Mouse (Mus musculus) layer of hippocampus, postnatal 36 days (tissue): ENCODE data around the gene Prl7a2. TPM values are rescaled to one million over a fixed set of nuclear protein-coding genes. Genes with fewer than 3 reads are reported as not detected.

Source experiments
- DNase-seq, 2 experiments: peaks; one replicate each; pipeline ENCODE4 v3.0.0; 2022
- total RNA-seq, 2 experiments: library from RNA; stranded (reverse); gene quantifications; 2 replicates each; pipeline ENCODE4 v1.2.3; 2021

Gene Prl7a2
- not detected for total RNA-seq

DNA sequence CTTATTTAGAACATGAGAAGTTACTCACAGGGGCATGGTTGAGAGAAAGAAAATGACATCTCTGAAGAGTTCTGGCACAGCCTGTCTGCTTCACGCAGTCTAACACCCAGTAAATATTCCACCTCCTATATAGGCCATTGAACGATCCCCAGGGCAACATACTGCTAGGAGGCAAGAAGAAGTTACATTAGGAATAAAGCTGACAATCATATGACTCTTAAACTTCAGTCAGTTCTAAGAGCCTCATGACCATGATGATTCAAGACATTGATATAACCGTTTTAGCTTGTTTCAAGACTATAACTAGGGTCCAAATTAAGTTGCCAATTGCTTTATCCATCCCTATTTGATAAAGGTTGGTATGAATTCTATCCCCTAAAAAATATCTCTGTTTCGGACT, at the start of gene Prl7a2:
Prl7a2 (minus strand) TSS at position 101 of the 400 bp plus-strand sequence.
- DNase-seq = no peak

DNA sequence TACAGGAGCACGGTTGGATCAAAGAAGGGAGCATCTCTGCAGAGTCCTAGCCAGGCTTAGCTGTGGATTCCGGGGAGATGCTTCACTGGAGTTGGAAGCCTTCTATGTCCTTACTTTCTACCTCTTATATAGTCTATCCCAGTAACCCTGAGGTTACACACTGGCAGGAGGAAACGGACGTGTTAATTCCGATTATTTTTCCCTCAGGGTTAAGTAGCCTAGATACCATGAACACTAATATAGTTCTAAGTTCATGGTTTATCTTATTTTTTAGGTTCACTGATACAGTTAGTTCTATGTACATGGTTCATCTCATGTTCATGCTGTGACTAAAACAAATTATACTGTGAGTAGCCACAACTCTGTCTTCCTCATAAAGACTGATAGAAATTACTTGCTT, 48.8 kb upstream of the Prl7a2 start, which contains the start of gene Prl7d1:
Prl7d1 (minus strand) TSS at position 101 of the 400 bp plus-strand sequence.
- DNase-seq = no peak

DNA sequence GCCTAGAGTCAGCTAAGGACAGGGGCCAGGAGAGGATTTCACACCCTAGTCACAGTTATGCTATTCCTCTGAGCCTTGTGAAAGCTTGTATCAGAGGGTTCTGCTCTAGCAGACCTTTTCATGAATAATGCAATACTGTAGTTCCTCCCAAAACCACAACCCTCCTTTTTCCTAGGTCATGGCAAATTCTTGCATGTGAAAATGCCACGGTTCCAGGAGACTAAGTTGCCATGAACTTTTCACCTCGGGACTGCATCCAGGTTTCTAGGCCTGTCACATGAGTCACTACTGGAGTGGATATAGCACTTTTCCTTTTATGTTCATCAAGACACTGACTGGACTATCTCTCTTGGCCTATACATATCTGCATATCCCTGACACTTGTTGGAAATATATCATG, 38.7 kb upstream of the Prl7a2 start:
- no peak for DNase-seq

DNA sequence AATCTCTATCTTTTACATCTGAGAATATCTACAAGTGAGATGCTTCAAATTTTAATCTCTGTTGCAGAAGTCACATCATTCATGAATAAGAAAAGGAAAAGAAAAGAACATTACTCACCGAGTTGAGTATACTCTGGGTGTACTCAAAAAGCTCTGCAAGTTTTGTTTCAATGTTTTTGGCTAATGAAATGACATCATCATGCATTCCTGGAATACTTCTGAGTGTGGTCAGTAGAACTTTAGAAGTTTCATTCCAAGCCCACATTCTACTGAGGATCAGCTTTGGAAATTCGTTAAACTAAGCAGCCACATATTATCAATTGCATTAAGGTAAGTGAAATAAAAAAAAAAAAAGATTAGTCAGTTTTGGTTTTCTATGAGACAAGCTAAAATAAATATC, 7.1 kb downstream of the Prl7a2 start:
- no peak for DNase-seq

DNA sequence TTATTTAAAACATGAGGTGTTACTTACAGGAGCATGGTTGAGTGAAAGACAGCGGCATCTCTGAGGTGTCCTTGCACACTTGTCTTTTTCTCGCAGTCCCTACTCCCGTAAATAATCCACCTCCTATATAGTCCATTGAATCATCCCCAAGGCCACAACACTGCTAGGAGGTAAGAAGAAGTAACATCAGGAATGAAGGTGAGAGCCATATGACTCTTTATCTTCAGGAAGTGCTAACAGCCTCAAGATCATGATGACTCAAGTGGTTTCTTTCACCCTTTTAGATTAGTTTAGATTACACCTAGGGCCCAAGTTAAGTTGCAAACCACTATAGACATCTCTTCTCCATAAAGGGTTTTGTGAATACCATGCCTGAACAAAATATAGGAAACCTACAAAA, 25.4 kb downstream of the Prl7a2 start, which contains the start of gene Prl7a1:
Prl7a1 (minus strand) TSS at position 101 of the 400 bp plus-strand sequence.
- no peak for DNase-seq

DNA sequence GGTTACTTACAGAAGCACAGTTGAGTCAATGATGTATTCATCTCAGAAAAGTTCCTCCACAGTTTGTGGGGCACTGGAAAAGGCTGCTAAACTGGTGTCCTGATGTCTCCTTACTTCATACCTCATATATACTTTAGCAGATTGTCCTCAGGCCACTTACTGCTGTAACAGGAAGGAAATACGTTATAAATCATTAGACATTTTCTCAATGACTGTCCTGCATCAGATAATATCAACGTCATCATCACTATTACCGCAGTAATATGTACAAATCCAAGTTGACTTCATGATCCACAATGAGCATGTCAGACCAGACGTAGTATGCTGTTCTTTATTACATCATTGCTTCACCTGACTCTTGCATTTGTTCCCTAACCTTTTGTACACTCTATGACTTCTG, 57.4 kb downstream of the Prl7a2 start, which contains the start of gene Prl7b1:
Prl7b1 (minus strand) TSS at position 101 of the 400 bp plus-strand sequence.
- no peak for DNase-seq

Other genes starting within 250 kb of the Prl7a2 start
- not detected for gene Prl8a6, start 229.3 kb downstream of the Prl7a2 start, total RNA-seq
- not detected for gene Prl8a8, start 154.8 kb downstream of the Prl7a2 start, total RNA-seq
- gene Prl8a9, start 103.4 kb downstream of the Prl7a2 start, total RNA-seq = not detected
- gene Prl8a1, start 85.9 kb downstream of the Prl7a2 start, total RNA-seq = not detected
- not detected for gene Prl7b1, start 57.5 kb downstream of the Prl7a2 start, total RNA-seq
- gene Prl7a1, start 25.5 kb downstream of the Prl7a2 start, total RNA-seq = not detected
- not detected for gene Prl7d1, start 48.7 kb upstream of the Prl7a2 start, total RNA-seq
- not detected for gene Prl7c1, start 112.8 kb upstream of the Prl7a2 start, total RNA-seq
- gene Prl2a1, start 133.6 kb upstream of the Prl7a2 start, total RNA-seq = not detected
- gene Prl2c1, start 181.3 kb upstream of the Prl7a2 start, total RNA-seq = not detected